Mouse (Mus musculus): ENCODE results near the gene F11r.

DNA sequence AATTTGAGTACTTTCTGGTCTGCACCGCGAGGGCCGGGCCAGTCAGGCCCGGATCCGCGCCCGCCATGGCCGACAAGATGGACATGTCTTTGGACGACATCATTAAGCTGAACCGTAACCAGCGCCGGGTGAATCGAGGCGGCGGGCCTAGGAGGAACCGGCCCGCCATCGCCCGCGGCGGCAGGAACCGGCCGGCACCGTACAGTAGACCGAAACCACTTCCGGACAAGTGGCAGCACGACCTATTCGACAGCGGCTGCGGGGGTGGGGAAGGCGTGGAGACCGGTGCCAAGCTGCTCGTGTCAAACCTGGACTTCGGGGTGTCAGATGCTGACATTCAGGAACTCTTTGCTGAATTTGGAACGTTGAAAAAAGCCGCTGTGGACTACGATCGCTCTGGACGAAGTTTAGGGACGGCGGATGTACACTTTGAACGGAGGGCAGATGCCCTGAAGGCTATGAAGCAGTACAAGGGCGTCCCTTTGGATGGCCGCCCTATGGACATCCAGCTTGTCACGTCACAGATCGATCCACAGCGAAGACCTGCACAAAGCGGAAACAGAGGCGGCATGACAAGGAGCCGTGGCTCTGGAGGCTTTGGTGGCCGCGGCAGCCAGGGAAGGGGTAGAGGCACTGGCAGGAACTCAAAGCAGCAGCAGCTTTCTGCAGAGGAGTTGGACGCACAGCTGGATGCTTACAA, 66.4 kb downstream of the F11r start:
- no peak for TF ChIP-seq CTCF (IDR thresholded peaks at IDR 0.05; ENCODE audit: low read depth, low read length)
- TF ChIP-seq POLR2A (IDR thresholded peaks at IDR 0.05; ENCODE audit: borderline replicate concordance, low read depth, low read length), result 0 out of 2 replicates have a peak, but pooled peaks have one; percentile 22

Measured in bone marrow macrophage, adult 2 months (primary cell).